Mouse (Mus musculus): ENCODE results near the gene Acot7. TPM values are rescaled to one million over a fixed set of nuclear protein-coding genes. Genes with fewer than 3 reads are reported as not detected.

Gene Acot7
- polyA plus RNA-seq, 1 experiment from 2014 or later, result 51.1 TPM

- Histone ChIP-seq H3K4me3 (ENCODE audit: low read depth, low read length) (no peak overlapping the region), H3K9me3 (ENCODE audit: control insufficient read depth, low read length) (no peaks in the 10 kb centered on the region), H3K27ac (ENCODE audit: low read depth, low read length) (no peak overlapping the region), H3K36me3 (ENCODE audit: control insufficient read depth, insufficient read depth, low read length) (no peaks in the 10 kb centered on the region), H3K9ac (ENCODE audit: low read depth, low read length) (no peak overlapping the region), H3K4me1 (replicated peaks; ENCODE audit: control insufficient read depth, insufficient read depth, low read length) (peaks cover 50% of the 10 kb centered on the region), H3K27me3 (replicated peaks; ENCODE audit: control insufficient read depth, insufficient read depth, low read length) (no peaks in the 10 kb centered on the region), H3K4me2 (no peak overlapping the region)
- WGBS, result 80% methylated on average over 6 of the region's 6 CpGs
- ATAC-seq (replicated peaks; ENCODE audit: low FRiP score) (no peak), DNase-seq (ENCODE audit: low spot score) (no peak)
Observed at GRCm38 (mm10) chr4:152189071-152189470, 11.1 kb downstream of the Acot7 start.

- Histone ChIP-seq H3K36me3 (ENCODE audit: control insufficient read depth, insufficient read depth, low read length) (no peaks in the 10 kb centered on the region), H3K4me3 (ENCODE audit: low read depth, low read length) (no peak overlapping the region), H3K27me3 (replicated peaks; ENCODE audit: control insufficient read depth, insufficient read depth, low read length) (no peaks in the 10 kb centered on the region), H3K9ac (ENCODE audit: low read depth, low read length) (no peak overlapping the region), H3K4me2 (no peak overlapping the region), H3K9me3 (ENCODE audit: control insufficient read depth, low read length) (no peaks in the 10 kb centered on the region), H3K27ac (ENCODE audit: low read depth, low read length) (no peak overlapping the region), H3K4me1 (replicated peaks; ENCODE audit: control insufficient read depth, insufficient read depth, low read length) (peaks cover 53% of the 10 kb centered on the region)
- ATAC-seq (replicated peaks; ENCODE audit: low FRiP score) (no peak), DNase-seq (ENCODE audit: low spot score) (no peak)
- 76% methylated on average over 4 of the region's 4 CpGs for WGBS
Observed at GRCm38 (mm10) chr4:152189691-152190090, 11.8 kb downstream of the Acot7 start.

- Histone ChIP-seq H3K9me3 (ENCODE audit: control insufficient read depth, low read length) (no peaks in the 10 kb centered on the region), H3K36me3 (ENCODE audit: control insufficient read depth, insufficient read depth, low read length) (no peaks in the 10 kb centered on the region), H3K4me3 (ENCODE audit: low read depth, low read length) (no peak overlapping the region), H3K27me3 (replicated peaks; ENCODE audit: control insufficient read depth, insufficient read depth, low read length) (no peaks in the 10 kb centered on the region), H3K9ac (ENCODE audit: low read depth, low read length) (no peak overlapping the region), H3K4me2 (peak overlapping the region; percentile 36), H3K4me1 (replicated peaks; ENCODE audit: control insufficient read depth, insufficient read depth, low read length) (peaks cover 52% of the 10 kb centered on the region), H3K27ac (ENCODE audit: low read depth, low read length) (peak overlapping the region; percentile 54)
- WGBS, result 44% methylated on average over 11 of the region's 11 CpGs
- DNase-seq (ENCODE audit: low spot score) (no peak), ATAC-seq (replicated peaks; ENCODE audit: low FRiP score) (0 out of 2 replicates have a peak, but pooled peaks have one; percentile 21)
Observed at GRCm38 (mm10) chr4:152190096-152190653, 12.2 kb downstream of the Acot7 start.

- 50% methylated on average over 5 of the region's 5 CpGs for WGBS
- H3K9me3 ChIP-seq (ENCODE audit: control insufficient read depth, low read length), result no peaks in the 10 kb centered on the region
- DNase-seq (ENCODE audit: low spot score) (no peak), ATAC-seq (replicated peaks; ENCODE audit: low FRiP score) (no peak)
- H3K9ac ChIP-seq (ENCODE audit: low read depth, low read length), result 0 out of 2 replicates have a peak overlapping the region, but pooled peaks have one; percentile 1
- H3K27me3 ChIP-seq (replicated peaks; ENCODE audit: control insufficient read depth, insufficient read depth, low read length), result no peaks in the 10 kb centered on the region
- peak overlapping the region; percentile 36 for H3K4me2 ChIP-seq
- peak overlapping the region; percentile 54 for H3K27ac ChIP-seq (ENCODE audit: low read depth, low read length)
- H3K4me1 ChIP-seq (replicated peaks; ENCODE audit: control insufficient read depth, insufficient read depth, low read length), result peaks cover 46% of the 10 kb centered on the region
- H3K4me3 ChIP-seq (ENCODE audit: low read depth, low read length), result no peak overlapping the region
- no peaks in the 10 kb centered on the region for H3K36me3 ChIP-seq (ENCODE audit: control insufficient read depth, insufficient read depth, low read length)
Observed at GRCm38 (mm10) chr4:152190701-152191100, 12.8 kb downstream of the Acot7 start.

DNA sequence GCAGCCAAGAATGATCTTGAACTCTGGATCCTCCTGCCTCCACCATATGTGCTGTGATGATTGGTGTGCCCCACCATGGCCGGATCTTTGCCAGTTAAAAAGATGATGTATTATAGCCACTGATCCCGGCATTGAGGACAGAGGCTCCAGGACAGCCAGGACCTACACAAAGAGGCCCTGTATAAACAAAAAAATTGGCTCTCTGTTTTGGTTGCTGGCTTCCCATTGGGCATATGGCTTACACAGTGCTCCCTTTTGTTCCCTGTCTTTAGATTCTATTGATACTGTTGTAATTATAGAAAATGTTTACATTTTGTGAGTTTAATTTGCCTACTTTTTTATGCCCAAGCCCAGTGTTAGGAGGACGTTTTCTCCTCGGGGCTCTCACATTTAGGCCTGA is 14.6 kb downstream of the Acot7 start:
- no peak overlapping the region for H3K4me3 ChIP-seq (ENCODE audit: low read depth, low read length)
- H3K4me2 ChIP-seq, result no peak overlapping the region
- no peak overlapping the region for H3K27ac ChIP-seq (ENCODE audit: low read depth, low read length)
- no peaks in the 10 kb centered on the region for H3K36me3 ChIP-seq (ENCODE audit: control insufficient read depth, insufficient read depth, low read length)
- peaks cover 38% of the 10 kb centered on the region for H3K4me1 ChIP-seq (replicated peaks; ENCODE audit: control insufficient read depth, insufficient read depth, low read length)
- H3K9ac ChIP-seq (ENCODE audit: low read depth, low read length), result no peak overlapping the region
- no peaks in the 10 kb centered on the region for H3K9me3 ChIP-seq (ENCODE audit: control insufficient read depth, low read length)
- ATAC-seq (replicated peaks; ENCODE audit: low FRiP score) (no peak), DNase-seq (ENCODE audit: low spot score) (no peak)
- WGBS, result 82% methylated on average over 4 of the region's 4 CpGs
- no peaks in the 10 kb centered on the region for H3K27me3 ChIP-seq (replicated peaks; ENCODE audit: control insufficient read depth, insufficient read depth, low read length)

GRCm38 (mm10) chr4:152194476-152195175 is 16.7 kb downstream of the Acot7 start:
- 0 out of 2 replicates have a peak, but pooled peaks have one; percentile 10 for ATAC-seq (replicated peaks; ENCODE audit: low FRiP score)
- peak overlapping the region; percentile 34; the same call in 1 of the 2 replicates for H3K27ac ChIP-seq (ENCODE audit: low read depth, low read length)
- no peak overlapping the region for H3K4me2 ChIP-seq
- no peaks in the 10 kb centered on the region for H3K36me3 ChIP-seq (ENCODE audit: control insufficient read depth, insufficient read depth, low read length)
- WGBS, result 67% methylated on average over 3 of the region's 3 CpGs
- peaks cover 39% of the 10 kb centered on the region for H3K4me1 ChIP-seq (replicated peaks; ENCODE audit: control insufficient read depth, insufficient read depth, low read length)
- H3K27me3 ChIP-seq (replicated peaks; ENCODE audit: control insufficient read depth, insufficient read depth, low read length), result no peaks in the 10 kb centered on the region
- no peak for DNase-seq (ENCODE audit: low spot score)
- H3K9me3 ChIP-seq (ENCODE audit: control insufficient read depth, low read length), result no peaks in the 10 kb centered on the region
- H3K9ac ChIP-seq (ENCODE audit: low read depth, low read length), result no peak overlapping the region
- no peak overlapping the region for H3K4me3 ChIP-seq (ENCODE audit: low read depth, low read length)

- H3K27ac ChIP-seq (ENCODE audit: low read depth, low read length), result no peak overlapping the region
- H3K9me3 ChIP-seq (ENCODE audit: control insufficient read depth, low read length), result no peaks in the 10 kb centered on the region
- DNase-seq (ENCODE audit: low spot score) (no peak), ATAC-seq (replicated peaks; ENCODE audit: low FRiP score) (no peak)
- no peak overlapping the region for H3K4me3 ChIP-seq (ENCODE audit: low read depth, low read length)
- WGBS, result 87% methylated on average over 8 of the region's 9 CpGs
- no peaks in the 10 kb centered on the region for H3K27me3 ChIP-seq (replicated peaks; ENCODE audit: control insufficient read depth, insufficient read depth, low read length)
- no peak overlapping the region for H3K9ac ChIP-seq (ENCODE audit: low read depth, low read length)
- no peak overlapping the region for H3K4me2 ChIP-seq
- H3K36me3 ChIP-seq (ENCODE audit: control insufficient read depth, insufficient read depth, low read length), result no peaks in the 10 kb centered on the region
- peaks cover 34% of the 10 kb centered on the region for H3K4me1 ChIP-seq (replicated peaks; ENCODE audit: control insufficient read depth, insufficient read depth, low read length)
Observed at GRCm38 (mm10) chr4:152196276-152196675, 18.3 kb downstream of the Acot7 start.

GRCm38 (mm10) chr4:152197545-152197944 is 19.6 kb downstream of the Acot7 start:
- DNase-seq (ENCODE audit: low spot score), result no peak
- Histone ChIP-seq H3K36me3 (ENCODE audit: control insufficient read depth, insufficient read depth, low read length) (no peaks in the 10 kb centered on the region), H3K4me3 (ENCODE audit: low read depth, low read length) (no peak overlapping the region), H3K4me2 (no peak overlapping the region), H3K27me3 (replicated peaks; ENCODE audit: control insufficient read depth, insufficient read depth, low read length) (no peaks in the 10 kb centered on the region), H3K4me1 (replicated peaks; ENCODE audit: control insufficient read depth, insufficient read depth, low read length) (peaks cover 38% of the 10 kb centered on the region), H3K27ac (ENCODE audit: low read depth, low read length) (no peak overlapping the region), H3K9ac (ENCODE audit: low read depth, low read length) (no peak overlapping the region), H3K9me3 (ENCODE audit: control insufficient read depth, low read length) (no peaks in the 10 kb centered on the region)
- peak; percentile 62 for ATAC-seq (replicated peaks; ENCODE audit: low FRiP score)
- 42% methylated on average over 5 of the region's 5 CpGs for WGBS

GRCm38 (mm10) chr4:152199617-152200016 is 21.7 kb downstream of the Acot7 start:
- H3K4me2 ChIP-seq, result no peak overlapping the region
- no peak for ATAC-seq (replicated peaks; ENCODE audit: low FRiP score)
- no peaks in the 10 kb centered on the region for H3K36me3 ChIP-seq (ENCODE audit: control insufficient read depth, insufficient read depth, low read length)
- peaks cover 41% of the 10 kb centered on the region for H3K4me1 ChIP-seq (replicated peaks; ENCODE audit: control insufficient read depth, insufficient read depth, low read length)
- H3K9me3 ChIP-seq (ENCODE audit: control insufficient read depth, low read length), result no peaks in the 10 kb centered on the region
- WGBS, result 43% methylated on average over 1 of the region's 1 CpGs
- H3K27me3 ChIP-seq (replicated peaks; ENCODE audit: control insufficient read depth, insufficient read depth, low read length), result no peaks in the 10 kb centered on the region
- no peak overlapping the region for H3K27ac ChIP-seq (ENCODE audit: low read depth, low read length)
- no peak for DNase-seq (ENCODE audit: low spot score)
- H3K9ac ChIP-seq (ENCODE audit: low read depth, low read length), result no peak overlapping the region
- no peak overlapping the region for H3K4me3 ChIP-seq (ENCODE audit: low read depth, low read length)

All from liver, embryonic 11.5 days (tissue).